Mouse (Mus musculus): ENCODE data around the gene Mb.

Gene Mb

DNA sequence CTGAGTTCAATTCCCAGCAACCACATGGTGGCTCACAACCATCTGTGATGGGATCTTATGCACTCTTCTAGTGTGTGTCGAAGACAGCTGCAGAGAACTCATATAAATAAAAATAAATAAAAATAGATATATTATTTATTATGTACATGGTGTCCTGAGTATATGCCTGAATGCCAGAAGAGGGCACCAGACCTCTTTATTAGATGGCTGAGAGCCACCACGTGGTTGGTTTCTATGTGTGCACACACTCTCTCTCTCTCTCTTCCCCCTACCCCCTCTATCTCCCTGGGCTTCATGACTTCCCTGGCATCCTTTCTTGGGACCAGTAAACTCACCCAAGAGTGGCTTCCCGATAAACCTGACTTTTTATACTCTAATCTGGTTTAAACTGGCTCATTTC is 67.7 kb downstream of the Mb start:
- no peak for DNase-seq (ENCODE audit: low read depth, low spot score)

DNA sequence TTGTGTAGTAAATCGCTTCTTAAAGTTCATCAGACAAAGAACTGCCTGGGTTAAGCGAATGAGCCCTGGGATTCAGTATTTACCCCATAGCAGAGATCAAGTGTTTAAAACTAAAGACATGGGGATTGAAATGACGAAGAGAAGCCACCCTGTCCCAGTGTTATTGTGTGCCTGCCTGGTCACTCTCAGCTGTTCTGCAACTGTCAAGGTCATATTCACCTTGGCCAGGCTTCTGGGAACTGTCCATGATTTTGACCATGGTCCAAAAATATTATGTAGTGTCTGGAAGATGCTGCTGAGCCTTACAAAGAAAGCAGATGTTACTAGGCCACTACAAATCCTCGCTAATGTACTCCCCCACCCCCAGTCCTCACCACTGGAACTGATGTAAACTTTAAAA is 70.7 kb downstream of the Mb start:
- DNase-seq (ENCODE audit: low read depth, low spot score): no peak

DNA sequence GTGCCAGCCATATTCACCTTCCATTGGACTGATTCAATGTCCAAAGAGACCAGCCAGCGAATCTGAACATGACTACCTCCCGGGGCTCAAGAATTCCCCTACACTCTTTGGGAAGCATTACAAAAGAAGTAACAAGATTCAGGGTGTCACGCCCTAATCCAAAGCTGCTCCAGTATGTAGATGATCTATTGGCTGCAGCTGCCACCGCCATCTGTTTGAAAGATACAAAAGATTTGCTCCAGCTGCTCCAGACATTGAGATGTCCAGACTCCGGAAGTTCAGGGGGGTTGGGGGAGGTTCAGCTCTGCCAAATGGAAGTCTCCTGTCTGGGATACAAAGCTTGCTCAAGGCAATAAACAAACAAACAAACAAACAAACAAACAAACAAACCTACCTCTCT is 73.9 kb downstream of the Mb start:
- no peak for DNase-seq (ENCODE audit: low read depth, low spot score)

DNA sequence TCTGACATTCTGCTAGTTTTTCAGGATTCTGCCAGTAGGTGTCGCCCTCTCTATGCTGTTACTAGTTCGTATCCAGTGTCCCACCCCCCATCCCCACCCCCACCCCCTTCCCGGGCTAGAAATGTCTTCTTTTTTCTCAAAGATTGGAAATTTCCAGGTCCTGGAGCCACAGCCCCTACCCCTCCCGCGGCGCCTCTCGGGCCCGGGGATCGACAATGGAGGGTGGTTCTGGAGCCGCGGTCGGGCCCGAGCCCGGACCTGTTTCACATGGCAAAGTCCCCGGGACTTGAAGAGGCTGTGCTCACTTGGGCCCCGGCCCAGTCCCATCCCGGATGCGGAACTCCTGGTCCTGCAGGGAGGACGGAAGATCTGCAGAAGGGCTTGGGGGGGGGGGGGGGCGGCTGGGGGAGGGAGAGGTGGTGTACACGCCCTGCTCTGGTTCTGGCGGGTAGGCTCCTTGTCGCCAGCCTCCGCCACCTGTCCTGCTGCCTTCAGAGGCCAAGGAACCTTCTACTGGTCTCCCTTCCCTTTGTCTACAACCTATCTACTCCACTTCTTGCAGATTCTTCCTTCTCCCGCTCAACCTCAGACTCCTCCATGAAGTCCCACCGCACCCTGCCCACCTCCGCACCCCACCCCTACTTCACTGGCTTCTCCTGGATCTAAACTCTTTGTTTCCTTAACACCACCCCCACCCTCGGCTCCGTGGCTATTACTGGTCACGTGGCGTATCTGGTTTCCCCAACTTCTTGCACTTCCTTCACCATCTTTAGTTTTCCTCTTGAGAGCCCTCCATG is 76.4 kb downstream of the Mb start:
- peak; percentile 64 for DNase-seq (ENCODE audit: low read depth, low spot score)

DNA sequence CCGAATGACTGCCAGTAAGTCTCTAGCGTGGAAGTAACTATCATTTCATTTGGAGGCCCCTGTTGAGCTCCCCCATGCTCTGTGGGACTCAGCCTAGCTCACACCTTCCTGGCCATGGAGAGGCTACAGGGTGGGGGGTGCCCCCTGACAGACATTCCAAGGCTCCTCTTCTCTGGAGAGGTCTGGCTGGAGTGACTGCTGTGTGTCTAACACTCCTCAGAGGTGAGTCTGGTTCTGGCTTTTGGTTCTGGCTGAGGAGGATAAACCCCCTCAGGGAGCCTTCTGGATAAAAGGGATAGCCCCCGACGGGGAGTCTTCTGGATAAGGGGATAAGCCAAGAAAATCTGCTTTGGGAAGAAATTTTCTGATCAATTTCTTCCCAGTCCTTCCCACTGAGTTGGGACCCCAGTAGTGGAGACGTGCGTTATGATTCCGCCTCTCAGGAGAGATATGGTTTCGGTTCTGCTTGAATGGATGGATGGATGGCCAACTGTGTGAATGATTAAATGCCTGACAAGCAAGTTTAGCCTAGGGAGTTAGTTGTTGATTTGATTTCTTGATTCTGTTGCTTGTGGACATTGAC is 77.1 kb downstream of the Mb start:
- DNase-seq (ENCODE audit: low read depth, low spot score): no peak

DNA sequence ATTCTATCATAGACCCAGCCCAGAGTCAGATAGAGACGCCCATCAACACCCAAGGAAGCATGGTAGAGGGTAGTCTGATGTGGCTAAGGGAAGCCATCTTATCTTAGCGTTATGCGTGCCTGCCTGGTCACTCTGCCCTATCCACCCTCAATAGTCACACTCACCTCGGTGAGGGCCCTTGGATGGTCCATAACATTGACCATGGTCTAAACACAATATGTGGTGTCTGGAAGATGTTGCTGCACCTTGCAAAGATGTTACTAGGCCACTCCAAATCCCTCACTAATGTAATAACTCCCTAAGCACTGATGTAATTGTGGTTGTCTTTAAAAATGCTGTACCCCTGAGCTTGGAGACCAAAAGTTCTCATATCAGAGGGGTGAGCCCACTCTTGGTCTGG is 77.8 kb downstream of the Mb start:
- DNase-seq (ENCODE audit: low read depth, low spot score): no peak
